Mouse (Mus musculus) limb, embryonic 14.5 days (tissue): ENCODE data around the gene Fancd2os. TPM values are rescaled to one million over a fixed set of nuclear protein-coding genes. Genes with fewer than 3 reads are reported as not detected.

Source experiments
- ATAC-seq: fragments of 200-750 bp; cut with Nextera tagmentation; 2 replicates; pipeline ENCODE4 v1.8.0; 2017; ENCODE audit warnings: low read depth, moderate number of reproducible peaks, moderate TSS enrichment; ENCODE audit not compliant: low FRiP score
- DNase-seq: peaks from one replicate; pipeline ENCODE4 v3.0.0-alpha.2; 2015; ENCODE audit warnings: low spot score
- H3K27ac ChIP-seq: fragments of 300-500 bp; sonication (generic); replicated peaks from 2 replicates; pipeline ENCODE4 v1.5.1; 2014; ENCODE audit warnings: low read depth, mild to moderate bottlenecking, low read length, moderate library complexity, mixed read lengths
- H3K27me3 ChIP-seq: fragments of 300-500 bp; sonication (generic); 2 replicates; pipeline ENCODE4 v1.6.1; 2014; ENCODE audit warnings: low read length, mixed read lengths; ENCODE audit not compliant: control insufficient read depth, insufficient read depth
- H3K36me3 ChIP-seq: fragments of 300-500 bp; sonication (generic); 2 replicates; pipeline ENCODE4 v1.6.1; 2014; ENCODE audit warnings: mild to moderate bottlenecking, low read length, moderate library complexity, mixed read lengths; ENCODE audit not compliant: control insufficient read depth, insufficient read depth
- H3K4me1 ChIP-seq: fragments of 300-500 bp; sonication (generic); 2 replicates; pipeline ENCODE4 v1.6.1; 2014; ENCODE audit warnings: antibody characterized with exemption, low read length, mixed read lengths; ENCODE audit not compliant: control insufficient read depth, insufficient read depth
- H3K4me2 ChIP-seq: fragments of 300-500 bp; sonication (generic); replicated peaks from 2 replicates; pipeline ENCODE4 v1.6.1; 2014; ENCODE audit warnings: low read depth, mild to moderate bottlenecking, low read length, moderate library complexity; ENCODE audit not compliant: severe bottlenecking
- H3K4me3 ChIP-seq: fragments of 300-500 bp; sonication (generic); replicated peaks from 2 replicates; pipeline ENCODE4 v1.5.1; 2014; ENCODE audit warnings: low read length
- H3K9ac ChIP-seq: fragments of 300-500 bp; sonication (generic); 2 replicates; pipeline ENCODE4 v1.6.1; 2014; ENCODE audit warnings: mild to moderate bottlenecking, low read depth, low read length, moderate library complexity; ENCODE audit not compliant: severe bottlenecking
- H3K9me3 ChIP-seq: fragments of 300-500 bp; sonication (generic); 2 replicates; pipeline ENCODE4 v1.6.1; 2016; ENCODE audit warnings: low read length; ENCODE audit not compliant: control insufficient read depth
- POLR2A ChIP-seq: fragments of 200-500 bp; IDR thresholded peaks from 2 replicates; pipeline ENCODE4 v1.8.0; 2012; ENCODE audit warnings: inconsistent platforms, mild to moderate bottlenecking, moderate library complexity, borderline replicate concordance; ENCODE audit not compliant: insufficient read depth, insufficient read length; ENCODE audit errors: extremely low read depth
- WGBS: fragments of 180-500 bp; shearing (Covaris S2); extraction: QIAGEN DNeasy Blood & Tissue Kit; methylation state at CpG from one replicate; pipeline ENCODE4 v1.1.7; 2014; 5-methylcytosine and 5-hydroxymethylcytosine counted together
- polyA plus RNA-seq, 2 experiments: library from polyadenylated mRNA; depleted of rRNA in 1 of 2; stranded (reverse) in 1 of 2; unstranded in 1 of 2; fragments of >200 nt; fragmentation: Nextera tagmentation in 1 of 2; extraction: Ambion mirVana in 1 of 2; gene quantifications; 2 replicates each; pipeline versions ENCODE4 v1.2.1 to v1.2.3; 2012 to 2014

Fancd2os gene
- polyA plus RNA-seq, 2 experiments = 0.05 to 0.40 TPM

DNA sequence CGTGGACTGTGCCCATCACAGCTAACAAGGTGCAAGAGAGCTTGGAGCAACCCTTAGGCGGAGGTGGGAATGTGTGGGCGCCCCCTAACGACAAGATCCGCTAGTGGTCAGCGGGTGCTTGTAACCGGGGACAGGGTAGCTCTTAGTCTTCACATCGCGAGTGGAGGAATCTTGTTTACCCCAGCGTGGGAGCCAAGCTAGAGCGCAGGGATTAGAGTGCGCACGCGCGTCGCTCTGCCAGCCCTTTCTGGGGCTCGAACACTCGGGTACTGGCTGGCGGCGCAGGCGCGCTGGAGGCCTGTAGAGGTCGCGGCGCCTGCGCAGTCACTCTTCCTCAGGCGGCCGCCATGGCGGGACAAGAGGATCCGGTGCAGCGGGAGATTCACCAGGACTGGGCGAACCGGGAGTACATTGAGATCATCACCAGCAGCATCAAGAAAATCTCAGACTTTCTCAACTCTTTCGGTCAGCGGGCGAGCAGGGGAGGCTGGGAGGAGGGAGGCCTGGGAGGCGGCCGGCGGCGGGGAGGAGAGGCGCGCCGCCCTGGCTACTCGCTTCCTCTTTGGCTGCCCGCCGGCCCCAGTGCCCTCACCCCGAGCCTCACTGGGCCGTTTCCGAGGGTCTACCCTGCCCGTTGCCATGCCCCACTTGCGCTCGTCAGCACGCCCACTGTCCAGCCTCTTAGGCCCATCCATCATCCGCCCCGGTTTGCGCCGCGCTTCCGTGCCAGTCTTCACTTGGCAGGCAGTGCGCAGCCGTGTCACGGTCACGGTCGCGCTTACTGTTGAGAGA is 4.1 kb upstream of the Fancd2os start, which contains the start of gene Brk1:
Gene Brk1 (plus strand): TSS at position 341 of the 792 bp plus-strand sequence.
- TF ChIP-seq POLR2A = peak; percentile 60; the same call in 1 of the 2 replicates
- H3K36me3 ChIP-seq = 0 out of 2 replicates have a peak, but pooled peaks cover 8% of the 10 kb centered on the region
- no peaks in the 10 kb centered on the region for H3K27me3 ChIP-seq
- peak; percentile 94 for ATAC-seq
- peak within 1 kb of the TSS; percentile 74 for H3K27ac ChIP-seq
- peak; percentile 92 for DNase-seq
- peak within 1 kb of the TSS; percentile 90 for H3K9ac ChIP-seq
- H3K4me2 ChIP-seq = peak within 1 kb of the TSS; percentile 72
- no peaks in the 10 kb centered on the region for H3K9me3 ChIP-seq
- peaks cover 14% of the 10 kb centered on the region for H3K4me1 ChIP-seq
- 2% methylated on average over 54 of the region's 65 CpGs for WGBS
- H3K4me3 ChIP-seq = peak within 1 kb of the TSS; percentile 92

DNA sequence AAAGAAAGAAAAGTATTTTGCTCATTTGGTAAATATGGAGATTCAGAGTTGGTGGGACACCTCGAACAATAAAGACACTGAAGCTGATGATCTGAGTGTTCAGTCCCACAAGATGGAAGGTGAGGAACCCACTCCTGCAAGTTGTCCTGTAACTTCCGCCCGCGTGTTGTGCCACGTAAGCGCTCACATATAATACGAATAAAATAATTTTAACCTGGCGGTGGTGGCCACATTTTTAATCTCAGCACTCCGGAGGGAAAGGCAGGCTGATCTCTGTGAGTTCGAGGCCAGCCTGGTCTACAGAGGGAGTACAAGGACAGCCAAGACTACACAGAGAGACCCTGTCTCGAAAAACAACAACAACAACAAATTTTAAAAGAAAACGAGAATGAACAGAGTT is 3.5 kb upstream of the Fancd2os start:
- no peak for TF ChIP-seq POLR2A
- Histone ChIP-seq H3K9ac (peak overlapping the region; percentile 90), H3K4me2 (peak overlapping the region; percentile 72), H3K4me3 (peak overlapping the region; percentile 92), H3K27me3 (no peaks in the 10 kb centered on the region), H3K9me3 (no peaks in the 10 kb centered on the region), H3K27ac (no peak overlapping the region), H3K36me3 (0 out of 2 replicates have a peak, but pooled peaks cover 8% of the 10 kb centered on the region), H3K4me1 (peaks cover 14% of the 10 kb centered on the region)
- DNase-seq = no peak
- WGBS = 54% methylated on average over 12 of the region's 12 CpGs
- ATAC-seq = no peak

DNA sequence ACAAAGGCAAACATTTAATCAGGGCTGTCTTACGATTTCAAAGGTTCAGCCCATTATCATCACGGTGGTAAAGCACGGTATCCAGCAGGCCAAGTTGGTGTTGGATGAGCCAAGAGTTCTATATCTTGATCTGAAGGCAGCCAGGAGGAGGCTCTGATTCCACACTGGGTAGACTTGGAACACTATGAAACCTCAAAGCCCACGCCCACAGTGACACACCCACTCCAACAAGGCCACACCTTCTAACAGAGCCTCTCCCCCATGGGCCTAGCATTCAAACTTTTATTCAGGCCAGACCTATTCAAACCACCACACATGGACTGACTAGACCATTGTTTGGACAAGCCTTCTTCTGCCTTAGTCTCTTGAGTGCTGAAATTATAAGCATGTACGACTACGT is 2.3 kb upstream of the Fancd2os start:
- Histone ChIP-seq H3K36me3 (0 out of 2 replicates have a peak, but pooled peaks cover 5% of the 10 kb centered on the region), H3K4me1 (peaks cover 14% of the 10 kb centered on the region), H3K27me3 (no peaks in the 10 kb centered on the region), H3K4me2 (no peak overlapping the region), H3K9me3 (no peaks in the 10 kb centered on the region), H3K9ac (no peak overlapping the region), H3K4me3 (no peak overlapping the region), H3K27ac (no peak overlapping the region)
- WGBS = 85% methylated on average over 6 of the region's 6 CpGs
- TF ChIP-seq POLR2A = no peak
- DNase-seq (no peak), ATAC-seq (no peak)

DNA sequence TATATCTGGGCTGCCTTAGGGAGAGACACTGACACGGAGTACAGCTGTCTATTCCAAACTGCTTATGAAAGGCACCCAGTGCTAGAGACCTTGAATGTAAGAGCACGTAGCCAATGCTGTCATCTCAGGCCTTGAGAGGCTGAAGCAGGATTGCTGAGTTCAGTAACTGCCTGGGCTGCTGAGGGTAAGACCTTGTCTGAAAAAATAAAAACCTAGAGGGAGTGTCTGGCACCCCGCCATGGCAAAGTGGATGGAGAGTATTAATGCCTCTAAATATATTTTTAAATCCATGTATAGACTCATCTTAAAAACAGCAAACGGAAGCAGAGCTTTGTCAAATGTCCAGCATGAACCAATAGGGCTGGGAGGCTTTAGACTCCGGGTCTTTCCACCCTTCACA is 682 bp downstream of the Fancd2os start:
- no peak for TF ChIP-seq POLR2A
- 74% methylated on average over 5 of the region's 5 CpGs for WGBS
- ATAC-seq = no peak

DNA sequence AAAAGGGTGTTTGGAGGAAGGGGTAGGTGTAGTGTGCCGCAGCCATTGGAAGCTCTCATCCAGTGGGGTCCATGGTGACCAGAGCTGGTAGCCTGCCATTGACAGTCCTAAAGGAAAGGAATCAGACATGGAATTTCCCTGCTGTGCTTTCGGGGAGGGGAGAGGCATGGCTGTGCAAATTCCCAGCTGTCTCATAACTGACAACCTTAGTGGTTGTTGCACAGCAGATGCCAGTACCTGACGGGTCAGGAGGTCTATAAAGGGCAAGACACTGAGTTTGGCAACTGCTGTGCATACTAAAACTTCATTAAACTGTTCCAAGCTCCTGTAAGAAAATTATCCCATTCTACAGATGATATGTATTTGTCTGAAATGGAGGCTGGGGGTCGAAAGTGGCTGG is 2.6 kb downstream of the Fancd2os start:
- no peaks in the 10 kb centered on the region for H3K27me3 ChIP-seq
- no peak; the same call in 1 of the 2 replicates for ATAC-seq
- TF ChIP-seq POLR2A = no peak
- DNase-seq = no peak
- 74% methylated on average over 4 of the region's 4 CpGs for WGBS
- H3K27ac ChIP-seq = no peak overlapping the region
- no peak overlapping the region for H3K4me3 ChIP-seq
- no peaks in the 10 kb centered on the region for H3K9me3 ChIP-seq
- H3K9ac ChIP-seq = no peak overlapping the region
- no peaks in the 10 kb centered on the region for H3K36me3 ChIP-seq
- no peak overlapping the region for H3K4me2 ChIP-seq
- no peaks in the 10 kb centered on the region for H3K4me1 ChIP-seq

More for the DNA sequence above, 682 bp downstream of the Fancd2os start:
- no peaks in the 10 kb centered on the region for H3K27me3 ChIP-seq
- H3K9ac ChIP-seq = no peak overlapping the region
- H3K9me3 ChIP-seq = no peaks in the 10 kb centered on the region
- no peaks in the 10 kb centered on the region for H3K4me1 ChIP-seq
- H3K4me2 ChIP-seq = no peak overlapping the region
- no peak overlapping the region for H3K27ac ChIP-seq
- H3K4me3 ChIP-seq = no peak overlapping the region
- DNase-seq = no peak
- no peaks in the 10 kb centered on the region for H3K36me3 ChIP-seq
